Mouse (Mus musculus) lung, postnatal 0 days (tissue): Measurements from ENCODE around the gene Ffar3.

Source experiments
- CTCF ChIP-seq: IDR thresholded peaks from 2 replicates; pipeline ENCODE4 v1.5.1; 2016; ENCODE audit warnings: antibody characterized with exemption, mild to moderate bottlenecking
- EP300 ChIP-seq: IDR thresholded peaks from 2 replicates; pipeline ENCODE4 v1.6.1; 2016; ENCODE audit warnings: antibody characterized with exemption, mild to moderate bottlenecking, control low read depth

DNA sequence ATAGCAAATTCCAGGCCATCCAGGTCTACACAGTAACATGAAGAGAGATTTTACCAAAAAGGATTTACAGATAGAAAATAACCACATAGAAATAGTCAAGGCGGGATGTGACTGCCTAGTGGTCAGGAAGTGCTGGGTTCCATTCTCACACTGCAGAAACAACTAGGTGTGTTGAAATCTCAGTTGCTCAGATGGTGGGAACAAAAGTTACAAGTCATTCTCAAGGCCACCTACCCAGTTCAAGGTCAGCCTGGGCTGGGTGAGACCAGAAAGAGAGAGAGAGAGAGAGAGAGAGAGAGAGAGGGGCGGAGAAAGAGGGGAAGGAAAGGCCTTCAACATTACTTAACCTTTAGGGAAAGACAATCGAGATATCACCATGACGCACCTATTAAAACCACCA lies 30.9 kb upstream of the Ffar3 start:
- TF ChIP-seq EP300 = no peak
- TF ChIP-seq CTCF = no peak
